Mouse (Mus musculus) forebrain, embryonic 15.5 days (tissue): ENCODE data around the gene 4930432K21Rik. TPM values are rescaled to one million over a fixed set of nuclear protein-coding genes. Genes with fewer than 3 reads are reported as not detected.

Source experiments
- ATAC-seq: fragments of 200-750 bp; cut with Nextera tagmentation; replicated peaks from 2 replicates; pipeline ENCODE4 v1.8.0; 2017; ENCODE audit warnings: mild to moderate bottlenecking, moderate TSS enrichment, moderate library complexity
- H3K27ac ChIP-seq: fragments of 300-500 bp; sonication (generic); replicated peaks from 2 replicates; pipeline ENCODE4 v1.5.1; 2015; ENCODE audit warnings: mild to moderate bottlenecking, inconsistent platforms
- H3K27me3 ChIP-seq: fragments of 300-500 bp; sonication (generic); 2 replicates; pipeline ENCODE4 v1.6.1; 2015; ENCODE audit warnings: inconsistent platforms
- H3K36me3 ChIP-seq: fragments of 300-500 bp; sonication (generic); 2 replicates; pipeline ENCODE4 v1.6.1; 2015; ENCODE audit warnings: mild to moderate bottlenecking, inconsistent platforms
- H3K4me1 ChIP-seq: fragments of 300-500 bp; sonication (generic); 2 replicates; pipeline ENCODE4 v1.6.1; 2015; ENCODE audit warnings: inconsistent platforms
- H3K4me2 ChIP-seq: fragments of 300-500 bp; sonication (generic); replicated peaks from 2 replicates; pipeline ENCODE4 v1.6.1; 2015; ENCODE audit warnings: mild to moderate bottlenecking, inconsistent platforms
- H3K4me3 ChIP-seq: fragments of 300-500 bp; sonication (generic); 2 replicates; pipeline ENCODE4 v1.5.1; 2015; ENCODE audit warnings: mild to moderate bottlenecking, inconsistent platforms
- H3K9ac ChIP-seq: fragments of 300-500 bp; sonication (generic); replicated peaks from 2 replicates; pipeline ENCODE4 v1.6.1; 2015; ENCODE audit warnings: mild to moderate bottlenecking, inconsistent platforms
- H3K9me3 ChIP-seq: fragments of 300-500 bp; sonication (generic); 2 replicates; pipeline ENCODE4 v1.6.1; 2016; ENCODE audit warnings: inconsistent platforms
- WGBS: fragments of 180-500 bp; shearing (Covaris S2); methylation state at CpG from one replicate; pipeline ENCODE4 v1.1.7; 2015; ENCODE audit warnings: mixed read lengths; 5-methylcytosine and 5-hydroxymethylcytosine counted together
- microRNA counts: library from miRNA; unstranded; fragments of <30 nt; microRNA quantifications from one replicate; lab custom pipeline; 2016
- microRNA-seq: library from miRNA; unstranded; fragments of <30 nt; microRNA quantifications from one replicate; pipeline ENCODE4, GENCODE M21; 2016
- polyA plus RNA-seq: library from polyadenylated mRNA; unstranded; fragments of >200 nt; fragmentation: Nextera tagmentation; extraction: Ambion mirVana; gene quantifications from 2 replicates; pipeline ENCODE4 v1.2.1, GENCODE M21; 2015

The 4930432K21Rik gene
- polyA plus RNA-seq, 1 experiment from 2014 or later: 2.7 TPM

DNA sequence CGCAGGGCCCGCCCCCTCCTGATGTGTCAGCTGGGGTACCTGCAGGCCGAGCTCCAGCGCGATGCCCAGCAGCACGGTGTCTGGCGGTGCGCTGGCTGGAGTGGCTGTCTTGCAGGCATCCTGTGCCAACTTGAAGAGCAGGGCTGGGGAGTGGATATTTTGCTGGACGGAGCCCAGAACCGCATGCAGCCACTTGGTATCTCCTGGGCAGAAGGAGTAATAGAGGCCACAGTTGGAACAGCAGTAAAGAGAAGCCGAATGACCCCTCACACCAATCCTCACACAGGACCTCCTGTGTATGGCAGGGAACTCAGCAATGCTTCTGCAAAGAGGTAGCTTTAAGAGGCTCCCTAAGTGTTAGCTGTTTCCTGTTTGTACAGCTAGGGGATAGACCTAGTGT, 69.4 kb downstream of the 4930432K21Rik start:
- Histone ChIP-seq H3K4me3 (no peak overlapping the region), H3K27ac (no peak overlapping the region), H3K9ac (no peak overlapping the region), H3K9me3 (no peaks in the 10 kb centered on the region), H3K4me1 (no peaks in the 10 kb centered on the region), H3K4me2 (no peak overlapping the region), H3K27me3 (no peaks in the 10 kb centered on the region), H3K36me3 (peaks cover 90% of the 10 kb centered on the region)
- WGBS: 96% methylated on average over 11 of the region's 11 CpGs
- no peak for ATAC-seq

DNA sequence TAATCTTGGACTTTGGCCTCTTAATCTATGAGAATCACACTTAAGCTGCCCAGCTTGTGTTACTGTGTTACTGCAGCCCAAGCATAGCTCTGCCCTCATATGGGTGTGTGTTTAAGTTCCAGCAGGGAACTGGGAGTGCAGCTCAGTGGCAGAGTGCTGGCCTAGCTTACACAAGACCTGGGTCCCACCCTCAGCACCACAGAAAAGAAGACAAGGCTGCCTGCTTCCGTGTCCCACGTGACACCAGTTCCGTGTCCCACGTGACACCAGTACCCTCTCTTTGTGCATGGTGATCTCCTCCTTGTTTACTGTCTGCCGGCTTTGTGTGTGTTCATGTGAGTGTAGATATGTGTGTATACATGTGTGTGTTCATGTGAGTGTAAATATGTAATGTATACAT, 70.3 kb downstream of the 4930432K21Rik start:
- H3K9me3 ChIP-seq: no peaks in the 10 kb centered on the region
- 94% methylated on average over 5 of the region's 5 CpGs for WGBS

DNA sequence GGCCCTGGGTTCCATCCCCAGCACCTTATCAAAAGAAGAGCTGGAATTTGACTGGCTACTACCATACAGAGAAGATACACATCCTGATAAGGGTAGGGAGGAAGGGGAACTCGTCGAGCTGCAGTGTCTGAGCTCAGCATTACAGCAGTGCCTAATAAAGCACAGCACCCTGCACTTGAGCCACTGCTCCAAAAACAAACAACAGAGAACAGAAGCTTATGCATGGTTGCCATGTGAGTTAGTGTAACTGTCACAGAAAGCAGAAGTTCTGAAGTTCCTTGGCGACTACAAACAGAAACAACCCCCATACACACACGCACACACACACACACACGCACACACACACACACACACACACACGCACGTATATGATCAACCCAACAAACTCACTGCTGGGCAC, 72.3 kb downstream of the 4930432K21Rik start:
- Histone ChIP-seq H3K36me3 (peaks cover 94% of the 10 kb centered on the region), H3K4me3 (no peak overlapping the region), H3K27me3 (no peaks in the 10 kb centered on the region), H3K4me1 (no peaks in the 10 kb centered on the region), H3K27ac (no peak overlapping the region), H3K4me2 (no peak overlapping the region), H3K9ac (no peak overlapping the region), H3K9me3 (no peaks in the 10 kb centered on the region)
- WGBS: 89% methylated on average over 7 of the region's 7 CpGs
- no peak for ATAC-seq

More for the DNA sequence above, 70.3 kb downstream of the 4930432K21Rik start:
- no peak overlapping the region for H3K9ac ChIP-seq
- peaks cover 91% of the 10 kb centered on the region for H3K36me3 ChIP-seq
- no peak overlapping the region for H3K4me2 ChIP-seq
- H3K27ac ChIP-seq: no peak overlapping the region
- no peaks in the 10 kb centered on the region for H3K27me3 ChIP-seq
- no peaks in the 10 kb centered on the region for H3K4me1 ChIP-seq
- no peak overlapping the region for H3K4me3 ChIP-seq
- ATAC-seq: no peak

MicroRNAs within 50 kb of the gene (microRNA counts, 519-probe panel; counts per million panel counts)
- microRNA mmu-miR-181c (lab: Ali Mortazavi, UCI): 2,917 counts per million, percentile 70 among the panel's probes with 10 or more counts
- 3,333 counts per million, percentile 79 among the panel's probes with 10 or more counts for microRNA mmu-miR-23a (lab: Ali Mortazavi, UCI)
- microRNA mmu-miR-27a (lab: Ali Mortazavi, UCI): 3,333 counts per million, percentile 79 among the panel's probes with 10 or more counts

Small RNAs within 50 kb of the gene (microRNA-seq; reads per million reads assigned to microRNA genes)
- gene Gm25110: not detected
- gene Mir181c: 14,501 reads per million, percentile 97 among the genes with 10 or more reads in this experiment
- gene Mir181d: 6,244 reads per million, percentile 92 among the genes with 10 or more reads in this experiment
- gene Mir23a: 5,713 reads per million, percentile 92 among the genes with 10 or more reads in this experiment
- gene Mir24-2: not detected
- 103 reads per million, percentile 54 among the genes with 10 or more reads in this experiment for gene Mir27a
- gene Mir3074-2: not detected

Other genes with a start within 250 kb of the 4930432K21Rik start
- 56.2 and 57.0 TPM in 2 replicates for gene Adgrl1, start 247.9 kb upstream of the 4930432K21Rik start, polyA plus RNA-seq
- gene Gm10644, start 192.8 kb upstream of the 4930432K21Rik start, polyA plus RNA-seq: 0.74 and 0.95 TPM in 2 replicates
- 20.7 and 22.2 TPM in 2 replicates for gene Asf1b, start 192.5 kb upstream of the 4930432K21Rik start, polyA plus RNA-seq
- 169 and 178 TPM in 2 replicates for gene Prkaca, start 175.0 kb upstream of the 4930432K21Rik start, polyA plus RNA-seq
- gene Samd1, start 150.4 kb upstream of the 4930432K21Rik start, polyA plus RNA-seq: 8.5 and 9.5 TPM in 2 replicates
- gene 1700067K01Rik, start 146.5 kb upstream of the 4930432K21Rik start, polyA plus RNA-seq: 1.4 TPM in 2 replicates
- not detected in 2 replicates for gene 2210011C24Rik, start 135.9 kb upstream of the 4930432K21Rik start, polyA plus RNA-seq
- 0.94 and 2.6 TPM in 2 replicates for gene Palm3, start 126.6 kb upstream of the 4930432K21Rik start, polyA plus RNA-seq
- gene Il27ra, start 105.4 kb upstream of the 4930432K21Rik start, polyA plus RNA-seq: 0.41 and 0.68 TPM in 2 replicates
- gene Rln3, start 103.0 kb upstream of the 4930432K21Rik start, polyA plus RNA-seq: not detected in 2 replicates
- 1.2 and 1.3 TPM in 2 replicates for gene Gm10643, start 82.9 kb upstream of the 4930432K21Rik start, polyA plus RNA-seq
- 9.1 and 9.5 TPM in 2 replicates for gene Rfx1, start 81.2 kb upstream of the 4930432K21Rik start, polyA plus RNA-seq
- 17.8 and 19.3 TPM in 2 replicates for gene Dcaf15, start 43.3 kb upstream of the 4930432K21Rik start, polyA plus RNA-seq
- gene Podnl1, start 22.0 kb upstream of the 4930432K21Rik start, polyA plus RNA-seq: 0.32 TPM in 2 replicates
- 32.4 and 34.8 TPM in 2 replicates for gene Cc2d1a, start 89 bp upstream of the 4930432K21Rik start, polyA plus RNA-seq
- gene Nanos3, start 37.2 kb downstream of the 4930432K21Rik start, polyA plus RNA-seq: 6.2 and 7.1 TPM in 2 replicates
- gene Zswim4, start 89.0 kb downstream of the 4930432K21Rik start, polyA plus RNA-seq: 41.1 and 42.8 TPM in 2 replicates
- 233 and 252 TPM in 2 replicates for gene D8Ertd738e, start 101.7 kb downstream of the 4930432K21Rik start, polyA plus RNA-seq
- gene Mri1, start 109.3 kb downstream of the 4930432K21Rik start, polyA plus RNA-seq: 53.3 and 58.8 TPM in 2 replicates
- 24.5 and 27.6 TPM in 2 replicates for gene Ccdc130, start 122.4 kb downstream of the 4930432K21Rik start, polyA plus RNA-seq
- gene Cacna1a, start 240.4 kb downstream of the 4930432K21Rik start, polyA plus RNA-seq: 12.9 and 13.0 TPM in 2 replicates